Mouse (Mus musculus) NIH3T3 (cell line): ENCODE data around the gene Zfyve16.
A peak's percentile ranks its signal among the peaks of the same experiment; 100 is the strongest.

Experiments
- DNase-seq: peaks from one replicate; pipeline ENCODE4 v3.0.0-alpha.2; 2012; ENCODE audit warnings: low read depth

Zfyve16 gene

DNA sequence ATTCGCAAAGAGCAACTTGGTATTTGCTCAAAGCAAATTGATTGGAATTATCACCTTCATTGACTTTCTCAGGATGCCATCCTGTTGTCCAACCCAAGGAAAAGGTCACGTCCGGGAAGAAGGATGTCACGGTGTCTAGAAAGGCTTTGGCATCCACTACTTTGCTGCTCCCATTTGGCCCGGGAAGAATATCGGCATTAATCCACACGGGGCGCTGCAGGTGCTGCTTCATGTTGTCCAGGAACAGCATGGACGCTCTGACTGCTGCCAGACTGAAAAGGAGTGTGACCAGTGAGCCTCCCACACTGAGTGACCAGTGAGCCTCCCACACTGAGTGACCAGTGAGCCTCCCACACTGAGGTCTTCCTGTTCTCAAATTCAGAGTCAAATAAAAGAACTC lies 62.8 kb downstream of the Zfyve16 start:
- no peak for DNase-seq

DNA sequence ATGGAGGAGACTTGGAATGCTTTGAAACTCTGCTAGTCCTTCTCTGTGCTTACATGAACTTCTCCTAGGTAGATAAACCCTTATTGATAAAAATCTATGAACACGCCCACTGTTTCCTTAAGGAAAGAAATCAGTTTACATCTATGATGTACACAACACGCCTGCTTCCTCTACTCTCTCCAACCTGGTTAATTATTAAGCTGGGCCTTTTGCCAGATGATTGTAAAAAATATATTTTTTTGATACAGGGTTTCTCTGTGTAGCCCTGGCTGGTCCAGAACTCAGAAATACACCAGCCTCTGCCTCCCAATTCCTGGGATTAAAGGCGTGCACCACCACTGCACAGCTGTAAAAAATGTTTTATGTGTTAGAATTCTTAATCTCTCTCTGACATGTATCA lies 66.0 kb downstream of the Zfyve16 start:
- DNase-seq = no peak

GRCm38 (mm10) chr13:92446872-92447271 lies 83.8 kb downstream of the Zfyve16 start:
- no peak for DNase-seq

GRCm38 (mm10) chr13:92440286-92440685 lies 90.4 kb downstream of the Zfyve16 start:
- DNase-seq = peak; percentile 7

DNA sequence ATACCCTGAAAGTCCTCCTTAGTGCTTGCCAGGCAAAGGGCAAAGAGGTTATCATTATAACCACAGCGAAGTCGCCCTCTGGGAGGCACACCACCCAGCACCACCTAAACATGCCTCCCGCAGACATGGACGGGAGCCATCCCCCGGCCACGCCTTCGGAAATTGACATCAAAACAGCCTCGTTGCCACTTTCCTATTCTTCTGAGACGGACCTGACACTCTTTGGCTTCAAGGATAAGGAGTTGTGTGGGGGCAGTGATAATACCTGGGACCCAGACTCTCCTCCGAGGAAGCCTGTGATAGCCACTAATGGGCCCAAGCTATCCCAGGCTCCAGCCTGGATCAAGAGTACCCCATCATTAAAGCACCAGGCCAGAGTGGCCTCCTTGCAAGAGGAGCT lies 92.0 kb downstream of the Zfyve16 start:
- DNase-seq = no peak
